Mouse (Mus musculus): ENCODE data around the gene Immp1l. TPM values are rescaled to one million over a fixed set of nuclear protein-coding genes. Genes with fewer than 3 reads are reported as not detected.

Immp1l gene
- total and polyA plus RNA-seq, 3 experiments, result 32.5 to 103 (median 37.0) TPM

DNA sequence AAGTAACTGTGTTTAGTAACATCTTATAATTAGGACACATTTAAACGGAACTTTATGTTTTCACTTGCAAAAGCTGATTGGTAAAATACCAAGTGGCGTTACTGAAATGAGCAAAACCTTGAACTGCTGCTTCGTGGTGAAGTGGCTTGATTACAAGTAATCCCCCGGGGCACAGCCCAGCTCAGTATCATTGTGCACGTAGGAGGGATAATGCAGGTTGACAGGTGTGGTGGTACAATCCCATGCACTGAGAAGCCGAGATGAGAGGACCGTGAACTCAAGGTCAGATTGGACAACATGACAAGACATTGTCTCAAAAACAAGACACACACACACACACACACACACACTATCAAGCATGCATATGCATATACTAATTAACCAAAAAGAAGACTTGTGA is 80.8 kb downstream of the Immp1l start:
- TF ChIP-seq POLR2AphosphoS2 (IDR thresholded peaks at IDR 0.05; ENCODE audit: low read depth, low read length) (no peak), UBTF (IDR thresholded peaks at IDR 0.05; ENCODE audit: low read depth, low read length) (no peak), USF2 (conservative IDR thresholded peaks at IDR 0.05; ENCODE audit: low read depth, low read length) (no peak), ELF1 (IDR thresholded peaks at IDR 0.05; ENCODE audit: low read depth, low read length) (no peak), TCF12 (IDR thresholded peaks at IDR 0.05; ENCODE audit: low read depth, low read length) (no peak), E2F4 (IDR thresholded peaks at IDR 0.05; ENCODE audit: insufficient replicate concordance, low read depth, low read length) (no peak)
- no peak overlapping the region for H3K27ac ChIP-seq (ENCODE audit: insufficient read depth, low read depth)
- H3K4me2 ChIP-seq (ENCODE audit: insufficient read depth, low read depth, poor library complexity, severe bottlenecking), result no peak overlapping the region
- H3K36me3 ChIP-seq (replicated peaks in 1 of 2; ENCODE audit: control insufficient read depth in 1 of 2, insufficient read depth in 1 of 2, low read length in 1 of 2), result peaks cover 0 to 14% of the 10 kb centered on the region in 2 experiments
- H3K4me3 ChIP-seq (replicated peaks in 1 of 3; ENCODE audit: low read depth in 2 of 3, low read length in 2 of 3, poor library complexity in 1 of 3), result no peak overlapping the region
- H3K79me2 ChIP-seq (replicated peaks; ENCODE audit: control insufficient read depth, extremely low read depth, insufficient read depth, poor library complexity, severe bottlenecking), result no peaks in the 10 kb centered on the region
- H3K9ac ChIP-seq (ENCODE audit: insufficient read depth, low read depth), result no peak overlapping the region
- peaks cover 0 to 8% of the 10 kb centered on the region in 2 experiments; a peak in 1 of 4 replicates for H3K4me1 ChIP-seq (ENCODE audit: control insufficient read depth in 1 of 2, insufficient read depth in 2 of 2)
- no peak for DNase-seq (ENCODE audit: extremely low read depth)
- no peaks in the 10 kb centered on the region for H3K27me3 ChIP-seq (replicated peaks)
- dilution Hi-C loops (cut with MboI; ENCODE audit: extremely low pct_ligation_motif_present, extremely low pct_unique_long_range_greater_than_20kb, low sequenced_read_pairs), result no loop called here
- in situ Hi-C loops (cut with MboI; ENCODE audit: low pct_ligation_motif_present, low pct_unique_long_range_greater_than_20kb, low sequenced_read_pairs), result no loop called here
- H3K9me3 ChIP-seq (replicated peaks; ENCODE audit: low read length), result no peaks in the 10 kb centered on the region

DNA sequence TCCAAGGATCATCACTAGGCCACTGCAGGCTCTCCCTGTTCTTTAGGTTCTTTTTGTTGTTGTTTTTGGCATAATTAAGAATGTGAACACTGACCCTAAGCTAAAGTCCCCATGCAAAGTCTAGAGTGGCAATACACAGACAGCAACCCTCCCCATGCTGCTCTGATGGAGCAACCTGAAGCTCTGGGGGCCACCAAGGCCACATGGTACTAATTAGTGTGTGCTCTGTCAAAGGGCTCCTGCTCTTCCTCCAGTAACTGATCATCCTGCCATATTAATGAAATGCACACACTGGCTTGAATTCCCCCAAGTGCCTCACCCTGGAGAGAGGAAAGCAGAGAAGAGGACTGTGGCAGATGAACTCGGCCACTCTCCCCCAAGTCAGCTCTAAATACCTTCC is 82.7 kb downstream of the Immp1l start:
- peaks cover 0 to 10% of the 10 kb centered on the region in 2 experiments for H3K36me3 ChIP-seq (replicated peaks in 1 of 2; ENCODE audit: control insufficient read depth in 1 of 2, insufficient read depth in 1 of 2, low read length in 1 of 2)
- in situ Hi-C loops (cut with MboI; ENCODE audit: low pct_ligation_motif_present, low pct_unique_long_range_greater_than_20kb, low sequenced_read_pairs), result no loop called here
- no peak for DNase-seq (ENCODE audit: extremely low read depth)
- no peak overlapping the region for H3K4me3 ChIP-seq (replicated peaks in 1 of 3; ENCODE audit: low read depth in 2 of 3, low read length in 2 of 3, poor library complexity in 1 of 3)
- no peaks in the 10 kb centered on the region for H3K79me2 ChIP-seq (replicated peaks; ENCODE audit: control insufficient read depth, extremely low read depth, insufficient read depth, poor library complexity, severe bottlenecking)
- no peak overlapping the region for H3K27ac ChIP-seq (ENCODE audit: insufficient read depth, low read depth)
- dilution Hi-C loops (cut with MboI; ENCODE audit: extremely low pct_ligation_motif_present, extremely low pct_unique_long_range_greater_than_20kb, low sequenced_read_pairs), result no loop called here
- H3K4me1 ChIP-seq (ENCODE audit: control insufficient read depth in 1 of 2, insufficient read depth in 2 of 2), result peaks cover 0 to 8% of the 10 kb centered on the region in 2 experiments; a peak in 1 of 4 replicates
- H3K9ac ChIP-seq (ENCODE audit: insufficient read depth, low read depth), result no peak overlapping the region
- no peaks in the 10 kb centered on the region for H3K9me3 ChIP-seq (replicated peaks; ENCODE audit: low read length)
- TF ChIP-seq USF2 (conservative IDR thresholded peaks at IDR 0.05; ENCODE audit: low read depth, low read length) (no peak), ZC3H11A (IDR thresholded peaks at IDR 0.05; ENCODE audit: low read depth, low read length) (no peak), MAZ (IDR thresholded peaks at IDR 0.05; ENCODE audit: low read depth, low read length) (no peak)
- no peak overlapping the region for H3K4me2 ChIP-seq (ENCODE audit: insufficient read depth, low read depth, poor library complexity, severe bottlenecking)
- no peaks in the 10 kb centered on the region for H3K27me3 ChIP-seq (replicated peaks)

DNA sequence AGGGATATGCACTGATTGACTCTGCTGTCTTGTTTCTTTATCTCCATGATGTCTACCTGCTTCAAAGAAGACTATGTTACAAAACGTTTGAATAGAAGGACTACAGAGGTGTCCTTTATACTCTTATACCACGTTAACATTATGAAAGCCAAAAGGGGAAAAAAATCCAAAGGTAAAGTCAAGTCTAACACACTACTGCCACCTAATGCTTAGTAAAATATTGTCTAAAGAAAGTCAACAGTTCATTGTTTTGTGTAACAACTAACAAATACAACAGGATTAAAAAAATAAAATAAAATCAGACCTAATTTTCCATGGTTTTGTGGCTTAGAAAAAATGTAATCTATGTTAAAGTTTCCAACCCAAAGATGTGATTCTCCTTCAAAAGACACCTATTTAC is 83.6 kb downstream of the Immp1l start:
- H3K79me2 ChIP-seq (replicated peaks; ENCODE audit: control insufficient read depth, extremely low read depth, insufficient read depth, poor library complexity, severe bottlenecking), result no peaks in the 10 kb centered on the region
- in situ Hi-C loops (cut with MboI; ENCODE audit: low pct_ligation_motif_present, low pct_unique_long_range_greater_than_20kb, low sequenced_read_pairs) (no loop called here), dilution Hi-C loops (cut with MboI; ENCODE audit: extremely low pct_ligation_motif_present, extremely low pct_unique_long_range_greater_than_20kb, low sequenced_read_pairs) (no loop called here)
- no peak for DNase-seq (ENCODE audit: extremely low read depth)
- no peak overlapping the region for H3K4me2 ChIP-seq (ENCODE audit: insufficient read depth, low read depth, poor library complexity, severe bottlenecking)
- peaks cover 0 to 8% of the 10 kb centered on the region in 2 experiments; a peak in 1 of 4 replicates for H3K4me1 ChIP-seq (ENCODE audit: control insufficient read depth in 1 of 2, insufficient read depth in 2 of 2)
- H3K36me3 ChIP-seq (replicated peaks in 1 of 2; ENCODE audit: control insufficient read depth in 1 of 2, insufficient read depth in 1 of 2, low read length in 1 of 2), result peaks cover 0 to 10% of the 10 kb centered on the region in 2 experiments
- H3K9ac ChIP-seq (ENCODE audit: insufficient read depth, low read depth), result no peak overlapping the region
- no peaks in the 10 kb centered on the region for H3K9me3 ChIP-seq (replicated peaks; ENCODE audit: low read length)
- no peak overlapping the region for H3K27ac ChIP-seq (ENCODE audit: insufficient read depth, low read depth)
- TF ChIP-seq RAD21 (IDR thresholded peaks at IDR 0.05; ENCODE audit: low read depth, low read length) (peak; percentile 38), IRF4 (IDR thresholded peaks at IDR 0.05; ENCODE audit: low read depth, low read length) (no peak)
- H3K4me3 ChIP-seq (replicated peaks in 1 of 3; ENCODE audit: low read depth in 2 of 3, low read length in 2 of 3, poor library complexity in 1 of 3), result no peak overlapping the region
- no peaks in the 10 kb centered on the region for H3K27me3 ChIP-seq (replicated peaks)
